Mouse (Mus musculus): ENCODE measurements around the gene Kcnq1.

Kcnq1 gene

DNA sequence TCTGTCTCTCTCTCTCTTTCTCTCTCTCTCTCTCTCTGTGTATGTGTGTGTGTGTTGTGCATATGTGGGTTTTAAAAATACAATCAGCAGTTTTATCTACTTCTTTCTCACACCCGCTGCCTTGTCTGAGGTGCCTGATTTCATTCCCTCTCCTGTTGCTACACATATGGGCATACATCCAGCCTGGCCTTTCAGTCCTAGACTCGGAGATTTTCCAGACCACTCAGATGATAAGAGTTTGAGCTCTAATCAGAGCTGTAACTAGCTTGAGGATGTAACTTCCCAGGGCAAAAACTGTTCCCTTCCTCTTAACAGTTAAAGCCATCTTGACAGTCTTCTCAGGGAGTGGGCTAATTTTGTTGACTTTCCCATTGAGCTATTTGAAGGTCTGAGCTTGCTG is 265.2 kb downstream of the Kcnq1 start:
- DNase-seq, result no peak

GRCm38 (mm10) chr7:143373265-143373664 is 267.1 kb downstream of the Kcnq1 start:
- no peak for DNase-seq

DNA sequence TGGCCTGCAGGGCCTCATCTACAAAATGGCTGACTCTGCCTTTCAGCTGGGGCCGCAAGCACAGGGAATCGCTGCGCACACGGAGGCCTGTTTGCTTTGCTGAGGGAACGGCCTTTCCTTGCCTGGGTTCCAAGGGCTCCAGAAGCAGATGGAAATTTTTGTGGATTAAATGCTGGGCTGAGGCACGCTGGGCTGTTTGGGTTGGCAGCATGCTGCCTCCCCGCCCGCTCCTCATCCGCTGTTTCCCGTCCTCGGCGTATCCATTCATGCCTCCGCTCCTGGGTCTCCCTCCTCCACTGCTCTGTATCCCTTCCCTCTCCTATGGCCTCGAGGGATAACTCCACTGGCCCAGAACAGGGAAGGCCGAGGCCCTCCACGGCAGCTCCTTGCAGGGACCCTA is 269.8 kb downstream of the Kcnq1 start:
- peak; percentile 36 to 50 for DNase-seq

DNA sequence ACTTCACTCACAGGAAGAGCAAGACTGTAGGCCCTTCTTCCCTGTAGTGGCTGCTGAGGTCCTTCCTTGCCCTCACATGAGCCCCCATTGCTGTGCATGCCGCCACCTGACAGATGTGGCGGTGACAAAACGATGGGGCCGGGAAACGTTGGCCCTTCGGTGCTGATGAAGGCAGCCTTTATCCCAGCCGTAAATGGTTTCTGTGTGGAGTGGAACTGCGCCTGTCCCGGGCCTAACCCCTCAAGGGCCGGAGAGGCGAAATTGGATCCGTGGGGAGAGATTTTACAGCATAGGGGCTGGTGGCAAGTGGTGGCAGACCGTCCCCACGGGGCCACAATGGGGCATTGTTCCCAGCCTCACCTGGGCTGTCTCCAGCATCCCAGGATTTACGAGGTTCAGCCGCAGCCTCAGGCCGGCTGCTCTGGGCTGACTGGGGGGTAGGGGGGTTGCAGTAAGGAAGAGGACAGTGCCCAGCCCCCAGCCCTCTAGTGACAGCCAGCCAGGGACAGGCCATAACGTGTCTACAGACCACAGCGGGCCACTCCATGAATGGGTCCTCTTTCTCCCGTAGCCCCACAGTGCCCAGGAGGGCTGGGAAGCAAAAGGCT is 274.4 kb downstream of the Kcnq1 start:
- no peak for DNase-seq

- no peak for DNase-seq
Measured at GRCm38 (mm10) chr7:143386632-143387031, 280.5 kb downstream of the Kcnq1 start.

- peak; percentile 85 to 90 for DNase-seq
Measured at GRCm38 (mm10) chr7:143388783-143389695, 282.9 kb downstream of the Kcnq1 start.

GRCm38 (mm10) chr7:143389860-143390259 is 283.7 kb downstream of the Kcnq1 start:
- DNase-seq, result no peak

GRCm38 (mm10) chr7:143390277-143390948 is 284.3 kb downstream of the Kcnq1 start:
- DNase-seq, result no peak

DNA sequence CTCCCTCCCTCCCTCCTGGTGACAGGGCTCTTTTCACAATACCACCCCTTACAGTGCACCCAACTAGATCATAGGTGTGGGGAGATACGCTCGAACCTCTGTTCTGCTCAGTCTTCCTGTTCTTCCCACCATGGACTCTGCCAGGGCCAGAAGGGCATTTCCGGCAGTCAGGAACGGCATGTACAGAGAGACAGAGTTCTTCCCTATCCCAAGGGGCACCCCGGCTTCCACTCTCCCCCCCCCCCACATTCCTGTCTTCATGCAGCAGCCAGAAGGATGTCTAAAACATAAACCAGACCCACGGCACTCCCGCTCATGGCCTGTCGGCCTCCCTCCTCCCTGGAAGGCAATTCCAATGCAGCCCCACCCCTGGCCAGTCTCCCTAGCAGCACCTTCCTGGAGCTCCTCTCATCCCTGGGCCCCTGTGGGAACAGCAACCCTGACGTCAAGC is 289.0 kb downstream of the Kcnq1 start:
- DNase-seq, result peak in 1 of 2 experiments; percentile 59

- DNase-seq, result no peak
Measured at GRCm38 (mm10) chr7:143399756-143400155, 293.6 kb downstream of the Kcnq1 start.

DNA sequence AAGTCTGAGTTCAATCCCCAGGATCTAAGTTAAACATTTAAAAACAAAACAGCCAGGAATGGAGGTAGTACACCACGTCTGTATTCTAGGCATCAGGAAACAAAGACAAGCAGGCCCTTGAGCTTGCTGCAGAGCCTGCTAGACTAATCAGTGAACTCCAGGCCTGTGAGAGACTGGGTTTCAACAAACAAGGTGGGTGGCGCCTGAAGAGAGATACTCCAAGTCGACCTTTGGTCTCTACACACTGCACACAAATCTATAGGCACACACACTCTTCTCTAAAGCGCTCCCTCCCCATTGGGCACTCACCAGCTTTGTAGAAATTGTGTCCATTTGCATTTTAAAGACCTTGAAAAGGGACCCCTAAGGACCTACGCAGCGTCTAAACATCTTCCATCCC is 294.4 kb downstream of the Kcnq1 start:
- DNase-seq, result no peak

GRCm38 (mm10) chr7:143401429-143402016 is 295.4 kb downstream of the Kcnq1 start:
- no peak for DNase-seq

- no peak for DNase-seq
Measured at GRCm38 (mm10) chr7:143404296-143404695, 298.1 kb downstream of the Kcnq1 start.

DNA sequence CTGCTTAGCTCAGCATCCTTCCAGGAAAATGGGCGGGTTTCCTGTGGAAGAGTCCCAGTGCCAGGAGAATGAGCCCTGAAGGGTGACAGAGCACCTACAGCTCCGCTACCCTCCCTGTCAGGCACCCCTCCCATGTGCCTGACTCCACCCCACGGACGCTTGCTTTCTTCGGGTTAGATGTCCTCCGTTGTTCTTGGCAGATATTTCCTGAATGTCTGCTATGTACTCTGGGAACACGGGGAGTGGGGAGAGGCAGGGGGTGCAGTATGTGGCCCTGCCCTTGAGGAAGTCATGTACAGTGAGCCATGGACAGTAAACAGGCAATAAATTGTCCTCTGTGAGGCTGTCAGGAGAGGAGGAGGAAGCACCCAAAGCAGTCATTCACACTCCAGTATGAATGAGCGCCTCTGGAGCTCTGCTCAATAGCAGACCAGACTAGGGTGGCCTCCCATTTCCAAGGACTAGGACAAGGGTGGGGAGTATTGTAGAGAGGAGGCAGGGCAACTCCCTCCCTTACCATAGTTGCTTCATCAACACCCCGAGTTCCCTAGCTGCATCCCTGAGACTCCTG is 301.9 kb downstream of the Kcnq1 start:
- DNase-seq, result peak; percentile 57 to 87

DNA sequence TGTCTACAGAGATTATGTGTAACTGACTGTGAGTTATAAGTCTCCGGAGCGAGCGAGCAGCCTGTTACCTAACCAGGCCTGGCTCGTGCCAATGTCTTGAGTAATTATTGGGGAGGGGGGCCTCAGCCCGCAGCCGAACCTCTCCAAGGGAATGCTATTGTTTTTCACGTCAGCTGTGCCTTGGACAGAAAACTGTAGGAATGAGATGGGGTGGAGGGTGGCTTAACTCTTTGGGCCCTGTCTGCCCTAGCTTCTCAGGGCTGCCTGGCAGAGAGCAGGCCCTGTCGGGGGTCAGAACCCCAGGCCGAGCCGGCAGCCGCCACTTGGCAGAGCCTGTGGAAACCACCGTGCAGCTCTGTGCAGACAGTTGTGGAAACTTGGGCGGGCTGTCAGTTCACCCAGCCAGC is 302.5 kb downstream of the Kcnq1 start:
- DNase-seq, result peak in 1 of 2 experiments; percentile 45

- DNase-seq, result peak; percentile 24 to 78
Measured at GRCm38 (mm10) chr7:143412606-143413005, 306.4 kb downstream of the Kcnq1 start.

GRCm38 (mm10) chr7:143415070-143415469 is 308.9 kb downstream of the Kcnq1 start:
- peak in 1 of 2 experiments; percentile 8 for DNase-seq

- DNase-seq, result no peak
Measured at GRCm38 (mm10) chr7:143416406-143416805, 310.2 kb downstream of the Kcnq1 start.

GRCm38 (mm10) chr7:143417875-143418274 is 311.7 kb downstream of the Kcnq1 start:
- DNase-seq, result no peak

GRCm38 (mm10) chr7:143419585-143420160 is 313.5 kb downstream of the Kcnq1 start:
- no peak for DNase-seq

GRCm38 (mm10) chr7:143428142-143428813 is 322.1 kb downstream of the Kcnq1 start:
- no peak for DNase-seq
